Mouse (Mus musculus) liver, embryonic 12.5 days (tissue): ENCODE measurements at regions not wholly inside any gene's neighbourhood (a gene's known extent, or its start where the extent isn't known, plus 50 kb on each side); places are given as distances from the start of the nearest gene placed in this dataset.

Experiments
- ATAC-seq: fragments of 200-750 bp; cut with Nextera tagmentation; 2 replicates; pipeline ENCODE4 v1.8.0; 2017; ENCODE audit warnings: moderate number of reproducible peaks, mild to moderate bottlenecking, moderate library complexity
- H3K27ac ChIP-seq: fragments of 300-500 bp; sonication (generic); 2 replicates; pipeline ENCODE4 v1.5.1; 2016; ENCODE audit warnings: mild to moderate bottlenecking
- H3K27me3 ChIP-seq: fragments of 300-500 bp; sonication (generic); replicated peaks from 2 replicates; pipeline ENCODE4 v1.6.1; 2016; ENCODE audit warnings: mild to moderate bottlenecking, moderate library complexity
- H3K36me3 ChIP-seq: fragments of 300-500 bp; sonication (generic); 2 replicates; pipeline ENCODE4 v1.6.1; 2016; ENCODE audit warnings: mild to moderate bottlenecking, moderate library complexity
- H3K4me1 ChIP-seq: fragments of 300-500 bp; sonication (generic); 2 replicates; pipeline ENCODE4 v1.6.1; 2016
- H3K4me2 ChIP-seq: fragments of 300-500 bp; sonication (generic); 2 replicates; pipeline ENCODE4 v1.6.1; 2016; ENCODE audit warnings: mild to moderate bottlenecking, moderate library complexity
- H3K4me3 ChIP-seq: fragments of 300-500 bp; sonication (generic); 2 replicates; pipeline ENCODE4 v1.5.1; 2016; ENCODE audit warnings: mild to moderate bottlenecking, moderate library complexity
- H3K9ac ChIP-seq: fragments of 300-500 bp; sonication (generic); 2 replicates; pipeline ENCODE4 v1.6.1; 2016; ENCODE audit warnings: mild to moderate bottlenecking, moderate library complexity
- H3K9me3 ChIP-seq: fragments of 300-500 bp; sonication (generic); replicated peaks from 2 replicates; pipeline ENCODE4 v1.6.1; 2016; ENCODE audit warnings: mild to moderate bottlenecking, moderate library complexity
- WGBS: fragments of 180-500 bp; shearing (Covaris S2); methylation state at CpG from one replicate; pipeline ENCODE4 v1.1.7; 2016; ENCODE audit not compliant: insufficient replicate concordance; 5-methylcytosine and 5-hydroxymethylcytosine counted together

DNA sequence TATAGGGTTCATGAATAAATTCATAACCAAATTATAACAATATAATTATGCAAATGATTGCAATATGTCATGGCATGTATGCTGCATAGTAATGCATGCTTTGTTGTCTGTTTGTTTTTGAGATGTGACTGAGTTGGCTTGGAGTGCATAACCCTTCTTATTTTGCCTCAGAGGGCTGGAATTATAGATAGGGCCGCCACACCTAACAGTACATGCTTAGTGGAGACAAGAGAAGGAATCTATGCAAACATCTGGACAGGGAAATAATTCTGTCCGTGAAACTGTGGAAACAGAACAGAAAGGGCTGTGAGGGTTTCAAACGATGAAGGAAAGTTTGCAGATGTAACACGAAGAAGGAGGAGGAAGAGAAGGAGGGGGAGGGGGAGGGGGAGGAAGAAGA lies 266.0 kb upstream of the Pard3b start:
- H3K9ac ChIP-seq, result no peak overlapping the region
- peak overlapping the region; percentile 71 for H3K27ac ChIP-seq
- H3K4me1 ChIP-seq, result peaks cover 30% of the 10 kb centered on the region
- peak; percentile 72 for ATAC-seq
- no peak overlapping the region for H3K4me3 ChIP-seq
- WGBS, result 29% methylated on average over 4 of the region's 4 CpGs
- peak overlapping the region; percentile 31 for H3K4me2 ChIP-seq
- 0 out of 2 replicates have a peak, but pooled peaks cover 3% of the 10 kb centered on the region for H3K9me3 ChIP-seq
- no peaks in the 10 kb centered on the region for H3K36me3 ChIP-seq
- no peaks in the 10 kb centered on the region for H3K27me3 ChIP-seq

DNA sequence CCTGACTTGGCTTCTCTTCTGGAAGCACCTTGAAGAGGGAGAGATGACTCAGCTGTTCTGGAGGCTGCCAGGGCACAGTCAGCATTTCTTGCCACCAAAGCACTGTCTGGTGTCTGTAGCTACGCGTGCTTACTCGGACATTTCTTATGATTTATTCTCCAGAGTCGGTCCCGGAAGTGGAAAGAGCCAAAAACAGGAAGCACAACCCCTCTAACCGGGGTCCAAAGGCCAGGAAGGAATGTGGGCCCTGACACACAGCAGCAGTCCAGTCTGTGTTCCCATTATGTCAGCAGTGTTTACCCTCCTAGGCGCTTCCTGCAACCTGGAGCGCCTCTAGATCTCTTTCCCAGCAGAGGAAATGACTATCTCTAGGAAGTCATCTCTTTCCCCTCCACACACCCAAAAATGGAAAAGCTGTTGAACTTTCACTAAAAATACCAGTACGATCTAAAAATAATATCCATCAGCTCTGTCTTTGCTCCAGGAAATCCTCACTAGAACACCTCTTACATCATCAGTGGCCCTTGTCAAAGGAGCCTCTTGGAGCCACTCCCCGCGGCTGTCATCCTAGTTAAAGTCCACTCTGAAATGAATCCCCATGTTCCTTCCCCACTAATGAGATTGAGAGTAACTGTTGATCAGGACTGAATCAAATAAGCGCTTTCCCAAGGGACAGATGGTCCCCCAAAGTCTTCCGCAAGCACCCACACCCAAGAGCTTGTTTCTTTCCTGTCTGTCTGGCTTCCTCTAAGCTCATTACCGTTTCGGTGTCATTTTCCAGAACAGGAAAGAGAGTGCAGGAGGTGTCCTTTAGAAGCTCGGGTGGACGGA lies 264.7 kb upstream of the Pard3b start:
- 40% methylated on average over 17 of the region's 17 CpGs for WGBS
- Histone ChIP-seq H3K27ac (no peak overlapping the region), H3K27me3 (no peaks in the 10 kb centered on the region), H3K9ac (no peak overlapping the region), H3K36me3 (no peaks in the 10 kb centered on the region), H3K9me3 (0 out of 2 replicates have a peak, but pooled peaks cover 3% of the 10 kb centered on the region), H3K4me1 (peaks cover 30% of the 10 kb centered on the region), H3K4me2 (peak overlapping the region; percentile 19), H3K4me3 (no peak overlapping the region)
- peak; percentile 67 for ATAC-seq

GRCm38 (mm10) chr1:61376417-61376816 lies 262.2 kb upstream of the Pard3b start:
- Histone ChIP-seq H3K27me3 (no peaks in the 10 kb centered on the region), H3K4me3 (0 out of 2 replicates have a peak overlapping the region, but pooled peaks have one; percentile 22), H3K9ac (no peak overlapping the region), H3K4me1 (peaks cover 33% of the 10 kb centered on the region), H3K4me2 (peak overlapping the region; percentile 56), H3K9me3 (0 out of 2 replicates have a peak, but pooled peaks cover under 1% of the 10 kb centered on the region), H3K36me3 (no peaks in the 10 kb centered on the region), H3K27ac (no peak overlapping the region)
- ATAC-seq, result peak; percentile 70
- WGBS, result 43% methylated on average over 4 of the region's 4 CpGs

- H3K4me2 ChIP-seq, result peak overlapping the region; percentile 56
- H3K9me3 ChIP-seq, result no peaks in the 10 kb centered on the region
- WGBS, result 2% methylated on average over 7 of the region's 7 CpGs
- H3K4me3 ChIP-seq, result 0 out of 2 replicates have a peak overlapping the region, but pooled peaks have one; percentile 22
- no peaks in the 10 kb centered on the region for H3K27me3 ChIP-seq
- ATAC-seq, result no peak
- H3K36me3 ChIP-seq, result no peaks in the 10 kb centered on the region
- peak overlapping the region; percentile 41; the same call in 1 of the 2 replicates for H3K9ac ChIP-seq
- no peak overlapping the region for H3K27ac ChIP-seq
- peaks cover 33% of the 10 kb centered on the region for H3K4me1 ChIP-seq
Observed at GRCm38 (mm10) chr1:61377070-61377469, 261.6 kb upstream of the Pard3b start.

- 47% methylated on average over 8 of the region's 8 CpGs for WGBS
- ATAC-seq, result no peak
Observed at GRCm38 (mm10) chr1:61378240-61378639, 260.4 kb upstream of the Pard3b start.

GRCm38 (mm10) chr1:61379771-61380517 lies 258.7 kb upstream of the Pard3b start:
- WGBS, result 60% methylated on average over 21 of the region's 21 CpGs
- no peak overlapping the region for H3K4me2 ChIP-seq
- no peaks in the 10 kb centered on the region for H3K27me3 ChIP-seq
- H3K4me3 ChIP-seq, result no peak overlapping the region
- H3K9me3 ChIP-seq, result no peaks in the 10 kb centered on the region
- H3K4me1 ChIP-seq, result peaks cover 15% of the 10 kb centered on the region; the same call in 1 of the 2 replicates
- H3K36me3 ChIP-seq, result no peaks in the 10 kb centered on the region
- 0 out of 2 replicates have a peak, but pooled peaks have one; percentile 53 for ATAC-seq
- no peak overlapping the region for H3K27ac ChIP-seq
- H3K9ac ChIP-seq, result no peak overlapping the region

More at GRCm38 (mm10) chr1:61378240-61378639, 260.4 kb upstream of the Pard3b start:
- Histone ChIP-seq H3K9me3 (no peaks in the 10 kb centered on the region), H3K9ac (no peak overlapping the region), H3K4me3 (no peak overlapping the region), H3K27me3 (no peaks in the 10 kb centered on the region), H3K4me2 (no peak overlapping the region), H3K4me1 (peaks cover 25% of the 10 kb centered on the region), H3K36me3 (no peaks in the 10 kb centered on the region), H3K27ac (no peak overlapping the region)

DNA sequence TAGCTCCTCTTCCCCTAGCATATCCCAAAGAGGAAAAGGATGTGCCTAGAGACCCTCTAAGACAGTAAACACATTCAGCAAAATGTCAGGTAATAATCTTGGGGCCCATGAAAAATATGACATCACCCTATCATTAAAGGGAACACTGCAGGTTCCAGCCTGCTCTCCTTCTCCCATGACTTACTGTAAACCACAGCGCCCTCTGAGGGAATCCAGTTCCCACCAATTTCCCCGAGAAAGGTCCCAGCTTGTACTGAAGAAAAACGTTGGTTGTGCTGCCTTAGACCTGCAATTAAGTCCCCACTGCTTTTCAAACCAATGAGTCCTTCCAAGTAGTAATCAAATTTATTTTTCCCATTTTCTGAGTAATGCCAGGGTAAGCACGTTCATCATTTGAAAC lies 251.0 kb upstream of the Pard3b start:
- Histone ChIP-seq H3K27ac (no peak overlapping the region), H3K36me3 (no peaks in the 10 kb centered on the region), H3K9me3 (no peaks in the 10 kb centered on the region), H3K4me2 (no peak overlapping the region), H3K4me1 (no peaks in the 10 kb centered on the region), H3K9ac (no peak overlapping the region), H3K27me3 (no peaks in the 10 kb centered on the region), H3K4me3 (no peak overlapping the region)
- no peak for ATAC-seq
- 40% methylated on average over 4 of the region's 4 CpGs for WGBS

DNA sequence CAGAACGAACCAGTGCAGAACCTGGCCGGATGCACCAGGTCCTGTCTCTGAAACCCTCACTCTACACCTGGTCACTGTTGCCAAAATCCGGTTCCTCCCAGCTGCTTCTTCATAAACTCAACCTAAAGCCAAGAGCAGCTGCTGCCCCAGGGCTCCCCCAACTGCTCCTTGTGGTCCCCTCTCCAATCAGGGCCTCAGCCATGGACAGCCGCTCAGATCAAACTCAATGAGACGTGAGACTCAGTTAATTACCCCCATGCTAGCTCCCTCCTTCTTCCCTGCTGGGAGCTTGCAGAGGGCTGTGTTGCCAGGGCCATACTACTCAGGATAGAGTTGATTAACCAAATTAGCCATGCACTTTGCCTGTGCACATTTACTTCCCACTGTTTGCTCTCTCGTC lies 240.8 kb upstream of the Pard3b start:
- Histone ChIP-seq H3K4me3 (no peak overlapping the region), H3K4me2 (no peak overlapping the region), H3K36me3 (no peaks in the 10 kb centered on the region), H3K4me1 (peaks cover 6% of the 10 kb centered on the region; the same call in 1 of the 2 replicates), H3K27ac (no peak overlapping the region), H3K9ac (no peak overlapping the region), H3K9me3 (no peaks in the 10 kb centered on the region), H3K27me3 (no peaks in the 10 kb centered on the region)
- no peak for ATAC-seq
- WGBS, result 55% methylated on average over 6 of the region's 6 CpGs

DNA sequence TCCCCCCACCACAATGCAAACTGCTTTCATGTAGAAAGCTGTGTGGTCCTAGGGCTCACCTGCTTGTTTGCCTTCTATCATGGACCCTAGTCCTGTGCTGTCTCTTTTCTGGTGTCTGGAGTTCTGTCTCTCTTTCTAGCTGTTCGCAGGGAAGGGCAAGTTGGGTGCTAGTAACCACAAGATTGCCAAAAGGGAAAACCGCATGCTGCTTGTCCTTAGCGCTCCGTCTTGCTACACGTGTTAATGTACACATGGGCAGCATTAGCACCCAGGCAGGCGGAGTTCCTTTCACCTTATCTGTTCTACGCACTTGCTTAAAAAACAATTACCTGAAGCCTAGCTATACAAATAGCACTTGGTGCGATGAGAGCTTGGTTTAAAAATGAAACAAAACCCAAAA lies 236.3 kb upstream of the Pard3b start:
- Histone ChIP-seq H3K27ac (no peak overlapping the region), H3K4me3 (no peak overlapping the region), H3K36me3 (no peaks in the 10 kb centered on the region), H3K27me3 (no peaks in the 10 kb centered on the region), H3K4me1 (peaks cover 6% of the 10 kb centered on the region; the same call in 1 of the 2 replicates), H3K9ac (no peak overlapping the region), H3K9me3 (no peaks in the 10 kb centered on the region), H3K4me2 (peak overlapping the region; percentile 45)
- no peak for ATAC-seq
- WGBS, result 27% methylated on average over 8 of the region's 8 CpGs

DNA sequence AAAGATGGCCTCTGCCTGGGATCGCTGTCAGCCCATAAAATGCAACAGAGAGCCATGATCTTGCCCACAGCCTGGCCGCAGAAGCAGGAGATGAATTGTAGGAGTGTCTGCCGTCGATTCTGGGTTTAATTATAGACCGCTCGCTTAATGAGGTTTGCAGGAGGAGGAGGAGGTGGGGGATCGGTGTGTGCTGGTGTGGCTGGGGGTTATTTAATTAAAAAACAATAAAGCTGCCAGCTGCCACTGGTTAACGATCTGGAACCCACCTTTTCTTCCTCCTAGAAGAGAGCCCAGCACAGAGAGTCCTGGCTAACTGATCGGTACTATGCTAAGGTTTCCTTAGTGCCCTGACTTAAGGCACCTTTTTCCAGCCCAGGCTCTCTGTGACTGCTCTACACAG lies 231.4 kb upstream of the Pard3b start:
- Histone ChIP-seq H3K4me3 (no peak overlapping the region), H3K4me1 (peaks cover 4% of the 10 kb centered on the region; the same call in 1 of the 2 replicates), H3K36me3 (no peaks in the 10 kb centered on the region), H3K27ac (no peak overlapping the region), H3K9me3 (no peaks in the 10 kb centered on the region), H3K4me2 (no peak overlapping the region), H3K9ac (no peak overlapping the region), H3K27me3 (no peaks in the 10 kb centered on the region)
- WGBS, result 68% methylated on average over 9 of the region's 9 CpGs
- ATAC-seq, result no peak

DNA sequence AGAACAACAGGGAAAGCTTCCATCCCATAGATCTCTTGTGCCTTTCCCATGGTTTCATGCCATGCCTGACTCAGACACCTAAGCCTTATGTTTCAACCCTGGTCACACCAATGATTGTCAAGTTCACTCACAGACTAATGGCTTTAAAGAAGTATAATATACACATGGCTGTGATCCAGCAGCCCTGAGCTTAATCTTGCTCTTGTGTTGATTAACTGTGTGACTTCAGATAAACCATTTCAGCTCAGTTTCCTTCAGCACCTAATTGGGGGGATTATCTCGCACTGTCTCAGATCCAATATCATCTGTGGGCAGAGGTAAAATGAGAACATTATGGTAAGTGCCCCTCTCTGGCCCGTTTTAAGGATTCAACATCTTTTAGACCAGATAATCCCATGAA lies 223.9 kb upstream of the Pard3b start:
- WGBS, result 57% methylated on average over 2 of the region's 2 CpGs
- Histone ChIP-seq H3K4me2 (no peak overlapping the region), H3K4me3 (no peak overlapping the region), H3K9me3 (no peaks in the 10 kb centered on the region), H3K36me3 (no peaks in the 10 kb centered on the region), H3K9ac (no peak overlapping the region), H3K27me3 (no peaks in the 10 kb centered on the region), H3K4me1 (no peaks in the 10 kb centered on the region), H3K27ac (no peak overlapping the region)
- ATAC-seq, result no peak
